Mouse (Mus musculus): ENCODE data around the gene Ddx43.
"Not testable (repeated sequence)": the region's sequence is repeated elsewhere in the genome, so short reads cannot be mapped to it uniquely, and the experiment has no call there.

The Ddx43 gene

DNA sequence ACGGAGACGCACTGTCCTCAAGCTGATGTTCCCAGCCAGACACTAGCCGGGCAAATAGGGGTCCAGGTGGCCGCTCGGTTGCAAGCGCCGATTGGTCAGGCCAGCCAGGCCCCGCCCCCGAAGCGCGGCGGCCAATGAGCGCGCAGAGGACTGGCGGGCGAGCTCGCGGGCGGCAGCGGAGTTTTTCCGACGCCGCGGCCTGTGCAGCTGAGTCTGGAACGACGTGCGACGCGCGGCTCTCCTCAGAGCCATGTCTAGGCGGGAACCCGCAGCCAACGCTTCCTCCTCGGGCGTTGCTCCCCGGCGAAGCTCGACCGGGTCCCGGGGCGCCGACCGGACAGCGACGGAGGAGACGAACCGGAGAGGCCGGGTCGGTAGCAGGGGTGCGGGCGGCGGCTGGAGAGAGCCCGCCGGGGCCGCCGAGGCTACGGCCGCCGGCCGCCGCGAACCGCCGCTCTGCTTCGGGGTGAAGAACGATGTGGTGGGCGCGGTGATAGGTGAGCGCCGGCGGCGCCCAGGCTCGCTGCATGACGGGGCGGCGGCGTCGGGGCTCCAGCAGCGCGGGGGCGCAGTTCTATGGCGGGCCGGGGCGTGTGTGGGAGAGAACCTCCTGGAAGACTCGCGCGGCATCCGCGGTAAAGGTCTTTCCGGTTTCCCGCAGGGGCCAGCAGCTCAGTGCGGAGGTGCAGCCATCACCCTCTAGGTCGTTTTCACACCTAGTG, at the start of gene Ddx43:
Ddx43 (plus strand) TSS at position 148 of the 722 bp plus-strand sequence.
- DNase-seq, result peak; percentile 78 to 84

GRCm38 (mm10) chr9:78347004-78347403, 48.6 kb upstream of the Ddx43 start:
- no peak for DNase-seq

GRCm38 (mm10) chr9:78348206-78349004, 47.2 kb upstream of the Ddx43 start:
- not testable (repeated sequence) for DNase-seq

DNA sequence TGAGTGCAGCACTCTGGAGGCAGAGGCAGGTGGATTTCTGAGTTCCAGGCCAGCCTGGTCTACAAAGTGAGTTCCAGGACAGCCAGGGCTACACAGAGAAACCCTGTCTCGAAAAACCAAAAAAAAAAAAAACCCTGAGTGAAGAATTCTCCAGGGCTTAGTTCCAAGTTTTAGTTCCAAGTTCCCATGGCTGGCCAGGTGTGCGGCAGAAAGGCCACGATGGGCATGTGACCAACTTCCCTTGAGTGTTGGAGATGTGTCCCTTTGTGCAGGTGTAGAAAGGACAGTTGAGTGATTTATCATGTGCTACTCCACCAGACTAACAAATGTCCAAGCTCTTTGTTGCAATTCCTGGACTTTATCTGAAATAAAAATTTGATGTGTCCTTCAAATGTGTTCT, 46.4 kb upstream of the Ddx43 start:
- DNase-seq, result not testable (repeated sequence)

GRCm38 (mm10) chr9:78350007-78350406, 45.6 kb upstream of the Ddx43 start:
- not testable (repeated sequence) for DNase-seq

DNA sequence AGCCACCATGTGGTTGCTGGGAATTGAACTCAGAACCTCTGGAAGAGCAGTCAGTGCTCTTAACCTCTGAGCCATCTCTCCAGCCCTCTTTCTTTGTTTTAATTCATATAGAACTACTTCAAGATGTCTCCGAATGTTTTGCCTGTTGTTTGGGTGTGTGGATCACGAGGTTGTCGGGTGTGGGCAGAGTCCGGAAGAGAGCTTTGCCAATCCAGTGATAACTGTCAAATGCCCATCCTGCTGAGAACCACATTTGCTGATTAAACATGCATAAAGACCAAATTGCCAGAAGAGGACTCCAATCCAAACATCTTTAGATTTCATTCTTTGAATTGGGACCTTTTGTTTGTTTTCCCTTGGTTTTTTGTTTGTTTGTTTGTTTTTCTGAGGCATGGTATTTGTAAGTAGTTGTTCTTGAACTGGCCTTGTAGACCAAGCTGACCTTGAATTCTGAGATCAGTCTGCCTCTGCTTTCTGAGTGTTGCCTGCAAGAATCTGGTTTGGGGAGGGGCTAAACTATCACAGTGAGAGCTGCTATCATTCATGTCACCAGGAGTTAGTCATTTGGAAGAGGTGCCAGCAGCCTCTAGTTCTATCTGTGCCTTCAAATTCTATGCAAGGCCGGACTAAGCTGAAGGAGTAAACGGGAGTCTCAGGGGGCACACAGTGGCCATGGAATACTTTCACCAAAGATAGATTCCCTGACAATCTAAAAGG, 43.9 kb upstream of the Ddx43 start:
- no peak for DNase-seq

GRCm38 (mm10) chr9:78354665-78355578, 40.7 kb upstream of the Ddx43 start:
- DNase-seq, result no peak

DNA sequence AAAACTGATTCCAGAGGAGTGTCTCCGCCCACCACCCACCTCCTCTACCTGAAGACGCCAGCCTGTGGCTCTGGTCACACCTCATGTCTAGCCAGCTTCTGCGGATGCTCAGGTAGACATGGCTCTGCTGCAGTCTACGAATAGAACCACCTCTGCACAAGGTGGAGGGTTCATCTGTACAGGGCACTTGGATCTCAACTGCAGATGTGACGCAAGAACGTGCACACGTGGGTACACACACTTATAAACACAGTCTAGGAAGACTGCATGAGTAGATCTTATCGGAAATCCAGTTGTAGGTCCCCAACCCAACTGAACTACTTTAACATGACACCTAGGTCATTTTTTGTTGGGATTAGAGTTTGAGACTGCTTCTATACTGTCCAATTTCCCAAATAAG, 40.0 kb upstream of the Ddx43 start, which contains the start of gene Gsta2:
Gsta2 (minus strand) TSS at position 178 of the 400 bp plus-strand sequence.
- no peak for DNase-seq

DNA sequence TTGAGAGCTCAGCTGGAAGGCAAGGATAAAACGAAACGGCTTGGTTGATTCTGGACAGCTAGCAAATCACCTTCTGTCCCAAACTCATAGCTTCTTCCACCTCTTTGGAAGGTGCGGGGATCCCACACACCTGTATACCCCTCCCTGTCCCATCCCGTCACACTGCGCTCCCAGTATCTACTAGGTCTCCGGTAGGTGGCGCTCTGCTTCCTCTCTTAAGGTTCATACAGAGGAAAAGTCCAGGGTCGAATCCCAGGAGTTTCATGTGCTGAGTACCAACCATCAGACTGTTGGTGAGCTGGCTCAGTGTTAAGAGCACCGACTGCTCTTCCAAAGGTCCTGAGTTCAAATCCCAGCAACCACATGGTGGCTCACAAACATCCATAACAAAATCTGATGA, 37.5 kb upstream of the Ddx43 start:
- peak; percentile 83 to 86 for DNase-seq

DNA sequence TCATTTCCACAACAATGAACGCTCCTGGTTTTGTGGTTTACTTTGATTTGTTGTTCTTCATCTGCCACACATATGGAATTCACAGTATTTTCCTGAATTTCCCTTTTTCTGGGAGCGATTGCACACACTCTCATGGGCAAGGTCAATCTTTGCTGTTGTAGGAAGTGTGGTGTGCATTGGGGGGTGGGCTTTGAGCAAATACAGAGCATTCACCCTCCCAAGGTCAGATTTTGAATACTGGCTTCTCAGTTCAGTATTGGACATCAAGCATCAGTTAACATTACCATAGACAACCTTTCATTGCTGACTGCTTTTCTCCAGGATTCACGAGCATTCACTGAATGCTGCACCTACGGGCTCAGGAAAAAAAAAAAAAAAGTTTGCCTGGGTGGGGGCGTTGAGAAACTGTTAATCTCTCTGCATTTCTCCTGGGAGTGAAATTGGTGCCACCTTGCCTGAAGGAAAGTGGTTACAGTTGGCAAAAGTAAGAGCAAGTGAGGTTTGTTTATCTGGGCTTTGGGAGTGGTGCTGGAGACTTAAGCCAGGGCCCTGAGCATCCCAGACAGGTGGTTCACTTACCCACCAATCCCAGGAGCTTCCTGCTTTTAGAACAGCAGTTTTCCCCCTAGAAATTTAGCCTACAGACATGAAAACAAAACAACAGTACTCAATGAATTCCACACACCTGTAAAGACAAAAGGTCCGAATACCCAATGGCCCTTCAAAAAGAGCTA, 35.7 kb upstream of the Ddx43 start:
- DNase-seq, result no peak

DNA sequence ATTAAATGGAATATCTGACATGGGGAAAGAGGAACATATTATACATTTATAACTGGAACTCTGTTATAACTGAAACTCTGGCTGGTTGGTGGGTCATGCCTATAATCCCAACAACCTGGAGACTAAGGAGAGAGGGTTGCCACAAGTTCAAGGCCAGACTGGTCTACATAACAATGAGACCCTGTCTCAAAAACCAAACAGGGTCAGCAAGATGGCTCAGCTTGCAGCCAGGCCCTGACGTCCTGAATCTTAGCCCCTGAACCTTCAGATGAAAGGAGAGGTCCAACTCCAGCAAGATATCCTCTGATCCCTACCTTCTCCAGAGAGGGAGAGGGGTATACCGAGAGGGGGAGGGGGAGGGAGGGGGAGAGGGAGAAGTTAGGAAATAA, 35.1 kb upstream of the Ddx43 start:
- DNase-seq, result no peak

- no peak for DNase-seq
Measured at GRCm38 (mm10) chr9:78363374-78363773, 32.2 kb upstream of the Ddx43 start.

GRCm38 (mm10) chr9:78364701-78365100, 30.9 kb upstream of the Ddx43 start:
- DNase-seq, result no peak

GRCm38 (mm10) chr9:78365850-78366544, 29.6 kb upstream of the Ddx43 start:
- DNase-seq, result no peak

DNA sequence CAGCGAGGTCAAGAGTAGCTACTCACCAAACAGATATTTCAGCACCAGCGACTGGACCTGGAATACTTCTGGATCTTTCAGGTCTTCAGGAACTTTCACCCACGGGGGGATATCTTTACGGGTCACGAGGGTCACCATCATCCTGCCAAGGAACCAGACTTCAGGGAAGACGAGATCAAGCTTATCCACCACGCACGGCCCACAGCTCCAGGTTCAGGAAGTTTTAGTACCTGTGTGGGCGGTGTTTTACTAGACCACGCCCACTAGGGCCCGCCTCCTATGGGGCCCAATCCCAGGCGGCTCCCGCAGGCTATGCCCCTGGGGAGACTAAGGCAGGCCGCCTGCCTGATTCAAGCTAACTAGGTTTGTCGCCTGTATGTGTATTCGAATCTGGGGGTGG, 27.6 kb upstream of the Ddx43 start, which contains the start of gene Dppa5a:
Dppa5a (minus strand) TSS at position 219 of the 400 bp plus-strand sequence.
- not testable (repeated sequence) for DNase-seq

GRCm38 (mm10) chr9:78368671-78369293, 26.8 kb upstream of the Ddx43 start:
- DNase-seq, result no peak

DNA sequence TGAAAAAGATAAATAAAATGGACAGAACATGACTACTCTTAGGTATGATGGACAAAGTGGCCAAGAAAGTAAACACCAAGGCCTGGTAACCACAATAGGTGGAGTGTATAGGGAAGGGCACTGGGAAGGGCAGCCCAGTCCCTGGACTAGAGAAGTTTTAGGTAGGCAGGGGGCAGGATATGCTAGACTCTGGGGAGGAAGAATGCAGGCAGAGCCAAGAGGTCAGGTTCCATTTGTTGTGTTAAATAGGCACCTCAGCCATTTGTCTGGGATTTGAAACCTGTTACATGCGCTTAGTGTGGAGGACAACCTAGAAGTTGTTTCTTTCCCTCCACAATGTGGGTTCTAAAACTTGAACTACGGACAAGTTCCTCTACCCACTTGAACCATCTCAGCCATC, 26.2 kb upstream of the Ddx43 start:
- DNase-seq, result no peak

GRCm38 (mm10) chr9:78369786-78370185, 25.8 kb upstream of the Ddx43 start:
- no peak for DNase-seq

- DNase-seq, result no peak
Measured at GRCm38 (mm10) chr9:78371441-78371840, 24.1 kb upstream of the Ddx43 start.

DNA sequence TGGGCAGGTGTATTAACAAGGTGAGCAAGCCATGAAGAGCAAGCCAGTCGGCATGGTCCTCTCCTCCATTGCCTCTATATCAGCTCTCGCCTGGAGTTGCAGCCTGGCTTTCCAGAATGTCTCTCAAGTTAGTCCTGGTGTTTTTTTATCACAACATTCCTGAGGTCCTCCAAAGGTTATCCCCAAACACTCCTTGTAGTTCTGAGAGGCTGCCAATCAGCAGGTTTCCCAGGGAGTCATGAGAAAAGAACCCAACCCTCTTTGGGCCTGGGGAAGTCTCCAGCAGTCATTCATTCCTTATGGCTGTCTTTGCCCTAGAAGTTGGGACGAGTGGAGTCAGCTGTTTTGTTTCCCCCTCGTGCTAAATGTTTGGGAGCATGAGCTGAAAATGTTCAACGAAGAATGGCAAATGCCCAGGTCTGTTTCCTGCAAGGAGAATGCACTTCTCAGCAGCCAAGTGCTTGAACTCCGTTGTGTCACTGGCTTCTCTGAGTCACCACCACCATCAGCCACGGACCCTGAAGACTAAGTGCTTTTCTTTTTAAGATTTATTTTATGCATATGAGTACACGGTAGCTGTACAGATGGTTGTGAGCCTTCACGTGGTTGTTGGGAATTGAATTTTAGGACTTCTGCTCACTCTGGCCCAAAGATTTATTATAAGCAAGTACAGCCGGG, 22.6 kb upstream of the Ddx43 start:
- no peak for DNase-seq
